Mouse (Mus musculus) kidney, adult 2 months (tissue): ENCODE measurements around the gene Gpatch3.

Experiments
- CTCF ChIP-seq: fragments of 200-500 bp; conservative IDR thresholded peaks from 2 replicates; pipeline ENCODE4 v1.5.1; 2011; ENCODE audit warnings: low read depth, mild to moderate bottlenecking, control low read depth, low read length, moderate library complexity, mixed read lengths; ENCODE audit not compliant: insufficient read depth, insufficient read length
- POLR2A ChIP-seq: fragments of 200-500 bp; IDR thresholded peaks from one replicate; pipeline ENCODE4 v1.6.1; 2011; ENCODE audit warnings: low read depth, low read length, control low read depth

- TF ChIP-seq CTCF (no peak), POLR2A (no peak)
Measured at GRCm38 (mm10) chr4:133622161-133622695, 47.7 kb downstream of the Gpatch3 start.
